Mouse (Mus musculus) forebrain, embryonic 12.5 days (tissue): ENCODE results near the gene Vmn1r237. TPM values are rescaled to one million over a fixed set of nuclear protein-coding genes. Genes with fewer than 3 reads are reported as not detected.

Source experiments
- ATAC-seq: fragments of 200-750 bp; cut with Nextera tagmentation; 2 replicates; pipeline ENCODE4 v1.8.0; 2017; ENCODE audit warnings: moderate TSS enrichment; ENCODE audit not compliant: low FRiP score
- H3K27ac ChIP-seq: fragments of 300-500 bp; sonication (generic); 2 replicates; pipeline ENCODE4 v1.5.1; 2016; ENCODE audit warnings: mild to moderate bottlenecking
- H3K27me3 ChIP-seq: fragments of 300-500 bp; sonication (generic); 2 replicates; pipeline ENCODE4 v1.6.1; 2016; ENCODE audit warnings: mild to moderate bottlenecking
- H3K36me3 ChIP-seq: fragments of 300-500 bp; sonication (generic); replicated peaks from 2 replicates; pipeline ENCODE4 v1.6.1; 2016; ENCODE audit warnings: mild to moderate bottlenecking
- H3K4me1 ChIP-seq: fragments of 300-500 bp; sonication (generic); 2 replicates; pipeline ENCODE4 v1.6.1; 2016
- H3K4me2 ChIP-seq: fragments of 300-500 bp; sonication (generic); 2 replicates; pipeline ENCODE4 v1.6.1; 2016; ENCODE audit warnings: mild to moderate bottlenecking, moderate library complexity
- H3K4me3 ChIP-seq: fragments of 300-500 bp; sonication (generic); replicated peaks from 2 replicates; pipeline ENCODE4 v1.5.1; 2016; ENCODE audit warnings: mild to moderate bottlenecking
- H3K9ac ChIP-seq: fragments of 300-500 bp; sonication (generic); 2 replicates; pipeline ENCODE4 v1.6.1; 2016; ENCODE audit warnings: mild to moderate bottlenecking
- H3K9me3 ChIP-seq: fragments of 300-500 bp; sonication (generic); 2 replicates; pipeline ENCODE4 v1.6.1; 2016
- WGBS: fragments of 180-500 bp; shearing (Covaris S2); methylation state at CpG from one replicate; pipeline ENCODE4 v1.1.7; 2016; 5-methylcytosine and 5-hydroxymethylcytosine counted together
- microRNA-seq: library from miRNA; unstranded; fragments of <30 nt; microRNA quantifications from one replicate; pipeline ENCODE4, GENCODE M21; 2017
- polyA plus RNA-seq: library from polyadenylated mRNA; unstranded; fragments of >200 nt; fragmentation: Nextera tagmentation; extraction: Ambion mirVana; gene quantifications from 2 replicates; pipeline ENCODE4 v1.2.1, GENCODE M21; 2016

The Vmn1r237 gene
- not detected in 2 replicates for polyA plus RNA-seq

GRCm38 (mm10) chr17:21311565-21311964 lies at the start of gene Vmn1r237:
Gene Vmn1r237 (plus strand): TSS chr17:21311865.
- Histone ChIP-seq H3K9ac (no peak within 1 kb of the TSS), H3K27ac (no peak within 1 kb of the TSS), H3K36me3 (no peaks in the 10 kb centered on the region), H3K27me3 (no peaks in the 10 kb centered on the region), H3K4me1 (no peaks in the 10 kb centered on the region), H3K4me3 (no peak within 1 kb of the TSS), H3K4me2 (no peak within 1 kb of the TSS), H3K9me3 (0 out of 2 replicates have a peak, but pooled peaks cover 10% of the 10 kb centered on the region)
- ATAC-seq: no peak

- WGBS: 9% methylated on average over 4 of the region's 4 CpGs
- Histone ChIP-seq H3K27me3 (no peaks in the 10 kb centered on the region), H3K9ac (no peak overlapping the region), H3K4me2 (no peak overlapping the region), H3K4me1 (no peaks in the 10 kb centered on the region), H3K27ac (no peak overlapping the region), H3K4me3 (no peak overlapping the region), H3K36me3 (no peaks in the 10 kb centered on the region), H3K9me3 (peaks cover 10% of the 10 kb centered on the region; the same call in 1 of the 2 replicates)
- no peak for ATAC-seq
These were observed 39.6 kb upstream of the Vmn1r237 start for GRCm38 (mm10) chr17:21272103-21272502.

- Histone ChIP-seq H3K4me3 (no peak within 1 kb of the TSS), H3K4me2 (no peak within 1 kb of the TSS), H3K9me3 (no peaks in the 10 kb centered on the region), H3K36me3 (no peaks in the 10 kb centered on the region), H3K27me3 (no peaks in the 10 kb centered on the region), H3K9ac (no peak within 1 kb of the TSS), H3K27ac (no peak within 1 kb of the TSS), H3K4me1 (no peaks in the 10 kb centered on the region)
- no peak for ATAC-seq
- 77% methylated on average over 3 of the region's 3 CpGs for WGBS
These were observed 29.0 kb upstream of the Vmn1r237 start, which contains the start of gene Vmn1r236 for GRCm38 (mm10) chr17:21282642-21283041. Gene Vmn1r236 (plus strand): TSS chr17:21282942.

GRCm38 (mm10) chr17:21284395-21284794 lies 27.3 kb upstream of the Vmn1r237 start:
- Histone ChIP-seq H3K4me2 (no peak overlapping the region), H3K4me3 (no peak overlapping the region), H3K36me3 (no peaks in the 10 kb centered on the region), H3K27ac (no peak overlapping the region), H3K27me3 (no peaks in the 10 kb centered on the region), H3K4me1 (no peaks in the 10 kb centered on the region), H3K9ac (no peak overlapping the region), H3K9me3 (no peaks in the 10 kb centered on the region)
- no peak for ATAC-seq

- Histone ChIP-seq H3K4me3 (no peak overlapping the region), H3K36me3 (no peaks in the 10 kb centered on the region), H3K4me1 (no peaks in the 10 kb centered on the region), H3K9me3 (peaks cover 5% of the 10 kb centered on the region; the same call in 1 of the 2 replicates), H3K9ac (no peak overlapping the region), H3K4me2 (no peak overlapping the region), H3K27me3 (no peaks in the 10 kb centered on the region), H3K27ac (no peak overlapping the region)
- no peak for ATAC-seq
These were observed 22.0 kb upstream of the Vmn1r237 start for GRCm38 (mm10) chr17:21289695-21290094.

Small RNA genes lying within 50 kb of the gene (microRNA-seq; reads per million reads assigned to microRNA genes)
- not detected for gene Gm26384

Other genes starting within 250 kb of the Vmn1r237 start
- not detected in 2 replicates for gene Vmn1r234, start 85.8 kb upstream of the Vmn1r237 start, polyA plus RNA-seq
- gene Vmn1r235, start 55.5 kb upstream of the Vmn1r237 start, polyA plus RNA-seq: not detected in 2 replicates
- gene Vmn1r236, start 28.9 kb upstream of the Vmn1r237 start, polyA plus RNA-seq: not detected in 2 replicates
- gene Zfp677, start 71.9 kb downstream of the Vmn1r237 start, polyA plus RNA-seq: 2.3 and 2.4 TPM in 2 replicates
- 2.5 and 2.6 TPM in 2 replicates for gene Zfp54, start 111.4 kb downstream of the Vmn1r237 start, polyA plus RNA-seq
- 10.9 and 13.9 TPM in 2 replicates for gene Zfp51, start 138.5 kb downstream of the Vmn1r237 start, polyA plus RNA-seq
- 8.6 and 9.2 TPM in 2 replicates for gene Zfp53, start 177.1 kb downstream of the Vmn1r237 start, polyA plus RNA-seq
- 1.7 and 1.9 TPM in 2 replicates for gene Zfp52, start 223.7 kb downstream of the Vmn1r237 start, polyA plus RNA-seq